Mouse (Mus musculus) forebrain, embryonic 12.5 days (tissue): Measurements from ENCODE around the gene Olfr287. TPM values are rescaled to one million over a fixed set of nuclear protein-coding genes. Genes with fewer than 3 reads are reported as not detected.

Experiments used
- ATAC-seq: fragments of 200-750 bp; cut with Nextera tagmentation; 2 replicates; pipeline ENCODE4 v1.8.0; 2017; ENCODE audit warnings: moderate TSS enrichment; ENCODE audit not compliant: low FRiP score
- H3K27ac ChIP-seq: fragments of 300-500 bp; sonication (generic); 2 replicates; pipeline ENCODE4 v1.5.1; 2016; ENCODE audit warnings: mild to moderate bottlenecking
- H3K27me3 ChIP-seq: fragments of 300-500 bp; sonication (generic); 2 replicates; pipeline ENCODE4 v1.6.1; 2016; ENCODE audit warnings: mild to moderate bottlenecking
- H3K36me3 ChIP-seq: fragments of 300-500 bp; sonication (generic); replicated peaks from 2 replicates; pipeline ENCODE4 v1.6.1; 2016; ENCODE audit warnings: mild to moderate bottlenecking
- H3K4me1 ChIP-seq: fragments of 300-500 bp; sonication (generic); 2 replicates; pipeline ENCODE4 v1.6.1; 2016
- H3K4me2 ChIP-seq: fragments of 300-500 bp; sonication (generic); 2 replicates; pipeline ENCODE4 v1.6.1; 2016; ENCODE audit warnings: mild to moderate bottlenecking, moderate library complexity
- H3K4me3 ChIP-seq: fragments of 300-500 bp; sonication (generic); replicated peaks from 2 replicates; pipeline ENCODE4 v1.5.1; 2016; ENCODE audit warnings: mild to moderate bottlenecking
- H3K9ac ChIP-seq: fragments of 300-500 bp; sonication (generic); 2 replicates; pipeline ENCODE4 v1.6.1; 2016; ENCODE audit warnings: mild to moderate bottlenecking
- H3K9me3 ChIP-seq: fragments of 300-500 bp; sonication (generic); 2 replicates; pipeline ENCODE4 v1.6.1; 2016
- WGBS: fragments of 180-500 bp; shearing (Covaris S2); methylation state at CpG from one replicate; pipeline ENCODE4 v1.1.7; 2016; 5-methylcytosine and 5-hydroxymethylcytosine counted together
- polyA plus RNA-seq: library from polyadenylated mRNA; unstranded; fragments of >200 nt; fragmentation: Nextera tagmentation; extraction: Ambion mirVana; gene quantifications from 2 replicates; pipeline ENCODE4 v1.2.1, GENCODE M21; 2016

Olfr287 gene
- polyA plus RNA-seq = not detected in 2 replicates

GRCm38 (mm10) chr15:98220877-98221276 lies at the start of gene Olfr287, which contains the start of gene Gm44579:
Olfr287 (minus strand) TSS chr15:98221056.
Gm44579 (minus strand) TSS chr15:98220977.
- no peaks in the 10 kb centered on the region for H3K36me3 ChIP-seq
- no peaks in the 10 kb centered on the region for H3K9me3 ChIP-seq
- no peak within 1 kb of the TSS for H3K27ac ChIP-seq
- no peak for ATAC-seq
- H3K4me3 ChIP-seq = no peak within 1 kb of the TSS
- 75% methylated on average over 4 of the region's 4 CpGs for WGBS
- no peak within 1 kb of the TSS for H3K9ac ChIP-seq
- no peaks in the 10 kb centered on the region for H3K4me1 ChIP-seq
- no peak within 1 kb of the TSS for H3K4me2 ChIP-seq
- H3K27me3 ChIP-seq = no peaks in the 10 kb centered on the region

- no peaks in the 10 kb centered on the region for H3K36me3 ChIP-seq
Observed at GRCm38 (mm10) chr15:98257776-98258175, 36.9 kb upstream of the Olfr287 start.

DNA sequence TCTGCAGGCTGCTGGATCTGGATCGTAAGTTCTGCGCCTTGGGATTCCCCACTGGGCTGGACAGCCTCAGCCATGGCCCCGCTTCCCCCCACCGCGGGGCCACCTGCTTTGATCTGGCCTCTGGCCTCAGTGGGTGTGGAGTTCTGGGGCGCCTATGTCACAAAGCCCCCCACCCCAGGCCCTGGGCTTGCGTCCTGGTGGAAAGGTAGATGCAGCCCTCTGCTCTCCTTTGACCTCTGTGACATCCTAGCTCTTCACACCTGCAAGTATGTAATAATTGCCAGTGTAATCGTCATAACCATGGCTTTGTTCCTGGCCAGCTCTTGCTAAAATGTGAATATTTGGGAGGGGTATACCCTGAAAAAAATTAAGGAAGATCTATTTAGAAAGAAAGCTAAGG lies 36.3 kb upstream of the Olfr287 start, which contains the start of gene H1fnt:
Gene H1fnt, minus strand, starts transcription at position 101 of the 400 bp plus-strand sequence.
- Histone ChIP-seq H3K4me3 (no peak within 1 kb of the TSS), H3K27ac (no peak within 1 kb of the TSS), H3K9ac (no peak within 1 kb of the TSS), H3K4me1 (no peaks in the 10 kb centered on the region), H3K4me2 (no peak within 1 kb of the TSS), H3K9me3 (no peaks in the 10 kb centered on the region), H3K36me3 (no peaks in the 10 kb centered on the region), H3K27me3 (no peaks in the 10 kb centered on the region)
- no peak for ATAC-seq
- WGBS = 90% methylated on average over 8 of the region's 8 CpGs

More at GRCm38 (mm10) chr15:98257776-98258175, 36.9 kb upstream of the Olfr287 start:
- H3K4me1 ChIP-seq = no peaks in the 10 kb centered on the region
- H3K4me3 ChIP-seq = no peak overlapping the region
- H3K27ac ChIP-seq = no peak overlapping the region
- no peak for ATAC-seq
- H3K9me3 ChIP-seq = no peaks in the 10 kb centered on the region
- H3K27me3 ChIP-seq = no peaks in the 10 kb centered on the region
- WGBS = 89% methylated on average over 7 of the region's 7 CpGs
- H3K4me2 ChIP-seq = no peak overlapping the region
- no peak overlapping the region for H3K9ac ChIP-seq

DNA sequence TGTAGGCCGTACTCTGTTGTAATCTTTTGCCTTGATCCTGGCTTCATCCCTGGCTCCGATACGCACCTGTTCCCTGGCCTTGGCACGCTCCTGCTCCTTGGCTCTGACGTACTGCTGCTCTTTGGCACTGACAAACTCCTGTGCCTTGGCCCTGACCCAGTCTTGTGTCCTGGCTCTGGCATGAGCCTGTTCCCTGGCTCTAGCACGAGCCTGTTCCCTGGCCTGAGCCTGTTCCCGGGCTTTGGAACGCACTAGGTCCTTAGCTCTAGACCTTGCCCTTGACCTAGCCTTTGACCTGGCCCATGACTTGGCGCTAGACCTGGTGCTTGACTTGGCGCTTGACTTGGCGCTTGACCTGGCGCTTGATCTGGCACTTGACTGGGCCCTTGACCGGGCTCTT lies 35.4 kb upstream of the Olfr287 start:
- no peak for ATAC-seq
- Histone ChIP-seq H3K9me3 (no peaks in the 10 kb centered on the region), H3K36me3 (no peaks in the 10 kb centered on the region), H3K4me1 (no peaks in the 10 kb centered on the region), H3K9ac (no peak overlapping the region), H3K4me2 (no peak overlapping the region), H3K4me3 (no peak overlapping the region), H3K27ac (no peak overlapping the region), H3K27me3 (no peaks in the 10 kb centered on the region)
- WGBS = 96% methylated on average over 13 of the region's 13 CpGs

GRCm38 (mm10) chr15:98235442-98235841 lies 14.6 kb upstream of the Olfr287 start:
- no peak for ATAC-seq
- Histone ChIP-seq H3K27ac (no peak overlapping the region), H3K4me3 (no peak overlapping the region), H3K36me3 (no peaks in the 10 kb centered on the region), H3K4me2 (no peak overlapping the region), H3K4me1 (no peaks in the 10 kb centered on the region), H3K27me3 (no peaks in the 10 kb centered on the region), H3K9ac (no peak overlapping the region), H3K9me3 (no peaks in the 10 kb centered on the region)
- 91% methylated on average over 4 of the region's 4 CpGs for WGBS

- Histone ChIP-seq H3K27me3 (no peaks in the 10 kb centered on the region), H3K9ac (no peak within 1 kb of the TSS), H3K4me3 (no peak within 1 kb of the TSS), H3K4me1 (no peaks in the 10 kb centered on the region), H3K36me3 (no peaks in the 10 kb centered on the region), H3K4me2 (no peak within 1 kb of the TSS), H3K9me3 (no peaks in the 10 kb centered on the region), H3K27ac (no peak within 1 kb of the TSS)
- WGBS = 91% methylated on average over 4 of the region's 4 CpGs
- no peak for ATAC-seq
Observed at GRCm38 (mm10) chr15:98234350-98234749, 13.5 kb upstream of the Olfr287 start, which contains the start of gene Olfr286. Olfr286 (minus strand) TSS chr15:98234450.

- H3K9ac ChIP-seq = no peak overlapping the region
- H3K27ac ChIP-seq = no peak overlapping the region
- H3K4me3 ChIP-seq = no peak overlapping the region
- no peaks in the 10 kb centered on the region for H3K36me3 ChIP-seq
- no peak overlapping the region for H3K4me2 ChIP-seq
- ATAC-seq = no peak
- 62% methylated on average over 7 of the region's 7 CpGs for WGBS
- no peaks in the 10 kb centered on the region for H3K9me3 ChIP-seq
- no peaks in the 10 kb centered on the region for H3K4me1 ChIP-seq
- no peaks in the 10 kb centered on the region for H3K27me3 ChIP-seq
Observed at GRCm38 (mm10) chr15:98226096-98226495, 5.2 kb upstream of the Olfr287 start.

DNA sequence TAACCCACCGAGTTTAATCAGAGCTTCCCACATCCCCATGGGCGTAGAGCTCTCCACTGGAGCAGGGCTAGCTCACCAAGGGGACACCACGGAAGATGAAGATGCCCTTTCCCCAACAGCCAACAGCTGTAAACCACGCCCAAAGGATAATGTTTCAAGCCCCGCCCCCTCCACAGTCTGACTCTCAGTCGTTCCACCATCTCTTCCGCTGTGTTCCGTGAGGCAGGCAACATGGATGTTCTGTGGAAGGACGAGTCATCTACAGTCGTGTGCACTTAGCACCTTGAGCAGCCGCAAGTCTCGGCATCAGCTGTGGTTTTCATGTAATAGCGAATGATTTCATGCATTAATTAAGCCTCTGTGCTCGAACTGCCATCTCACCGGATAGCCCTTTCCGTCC lies 4.8 kb upstream of the Olfr287 start:
- no peaks in the 10 kb centered on the region for H3K36me3 ChIP-seq
- WGBS = 47% methylated on average over 16 of the region's 16 CpGs
- no peak overlapping the region for H3K4me3 ChIP-seq
- H3K27me3 ChIP-seq = no peaks in the 10 kb centered on the region
- ATAC-seq = no peak
- H3K27ac ChIP-seq = no peak overlapping the region
- H3K9me3 ChIP-seq = no peaks in the 10 kb centered on the region
- peak overlapping the region; percentile 24; the same call in 1 of the 2 replicates for H3K4me2 ChIP-seq
- no peaks in the 10 kb centered on the region for H3K4me1 ChIP-seq
- no peak overlapping the region for H3K9ac ChIP-seq

DNA sequence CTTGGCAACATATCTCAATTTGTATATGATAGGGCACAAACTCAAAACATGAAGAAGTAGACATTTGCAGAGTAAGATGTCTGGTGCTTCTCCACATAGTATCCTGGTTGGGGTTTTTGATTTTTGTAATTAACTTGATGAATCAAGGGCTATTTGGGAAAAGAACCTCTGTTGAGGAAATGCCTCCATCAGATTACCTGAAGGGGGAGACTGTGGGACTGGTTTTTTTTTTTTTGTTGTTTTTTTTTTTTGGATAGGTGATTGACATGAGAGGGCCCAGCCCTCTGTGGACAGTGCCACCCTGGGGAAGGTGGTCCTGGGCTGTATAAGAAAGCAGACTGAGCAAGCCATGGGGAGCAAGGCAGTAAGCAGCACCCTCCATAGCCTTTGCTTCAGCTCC lies 1.5 kb upstream of the Olfr287 start:
- Histone ChIP-seq H3K27me3 (no peaks in the 10 kb centered on the region), H3K27ac (no peak overlapping the region), H3K9me3 (no peaks in the 10 kb centered on the region), H3K36me3 (no peaks in the 10 kb centered on the region), H3K4me3 (no peak overlapping the region), H3K9ac (no peak overlapping the region), H3K4me2 (no peak overlapping the region), H3K4me1 (no peaks in the 10 kb centered on the region)
- ATAC-seq = no peak

DNA sequence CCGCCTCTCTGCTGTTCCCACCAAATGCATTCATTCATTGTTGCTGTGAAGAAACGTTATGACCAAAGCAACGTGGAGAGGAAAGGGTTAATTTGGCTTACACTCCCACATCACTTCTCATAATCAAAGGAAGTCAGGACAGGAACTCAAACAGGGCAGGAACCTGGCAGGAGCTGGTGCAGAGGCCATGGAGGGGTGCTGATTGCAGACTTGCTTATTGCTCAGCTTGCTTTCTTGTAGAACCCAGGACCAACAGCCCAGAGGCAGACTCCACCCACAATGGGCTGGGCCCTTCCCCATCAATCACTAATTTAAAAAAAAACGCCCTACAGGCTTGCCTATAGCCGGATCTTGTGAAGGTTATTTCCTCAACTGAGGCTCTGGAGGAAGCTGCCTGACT lies 6.7 kb downstream of the Olfr287 start:
- Histone ChIP-seq H3K27me3 (no peaks in the 10 kb centered on the region), H3K27ac (no peak overlapping the region), H3K9ac (no peak overlapping the region), H3K4me1 (no peaks in the 10 kb centered on the region), H3K4me2 (no peak overlapping the region), H3K36me3 (no peaks in the 10 kb centered on the region), H3K9me3 (no peaks in the 10 kb centered on the region), H3K4me3 (no peak overlapping the region)
- no peak for ATAC-seq
- WGBS = 74% methylated on average over 5 of the region's 5 CpGs

DNA sequence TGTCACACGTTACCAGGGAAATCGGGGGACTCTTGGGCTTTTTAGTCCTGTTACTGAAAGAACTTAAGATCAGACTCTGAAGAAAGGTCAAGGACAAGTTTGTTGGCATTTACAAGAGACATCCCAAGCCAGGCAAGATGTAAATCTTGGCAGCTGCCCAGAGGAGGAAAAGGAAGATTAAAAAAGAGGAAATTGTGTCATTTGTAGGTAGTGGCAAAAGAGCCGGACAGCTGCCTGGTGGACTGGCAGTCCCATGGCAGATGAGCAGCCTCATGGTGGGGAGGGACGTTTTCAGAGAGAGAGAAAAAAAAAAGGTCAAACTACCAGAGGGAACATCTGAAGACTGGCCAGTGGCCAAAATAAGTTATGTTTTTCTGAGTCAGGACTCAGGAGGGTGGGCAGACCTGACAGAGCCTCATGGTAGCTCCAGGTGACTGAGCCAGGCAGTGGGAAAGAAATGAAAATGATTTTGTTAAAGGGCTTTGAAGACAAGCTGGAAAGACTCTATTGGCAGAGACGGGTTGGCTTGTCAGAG lies 7.5 kb downstream of the Olfr287 start:
- WGBS = 82% methylated on average over 5 of the region's 5 CpGs
- H3K9ac ChIP-seq = no peak overlapping the region
- H3K36me3 ChIP-seq = no peaks in the 10 kb centered on the region
- no peak for ATAC-seq
- H3K9me3 ChIP-seq = no peaks in the 10 kb centered on the region
- no peaks in the 10 kb centered on the region for H3K27me3 ChIP-seq
- no peaks in the 10 kb centered on the region for H3K4me1 ChIP-seq
- H3K4me3 ChIP-seq = no peak overlapping the region
- H3K4me2 ChIP-seq = no peak overlapping the region
- no peak overlapping the region for H3K27ac ChIP-seq

- H3K9me3 ChIP-seq = no peaks in the 10 kb centered on the region
- no peaks in the 10 kb centered on the region for H3K27me3 ChIP-seq
- WGBS = 83% methylated on average over 7 of the region's 7 CpGs
- no peaks in the 10 kb centered on the region for H3K36me3 ChIP-seq
- no peak overlapping the region for H3K4me2 ChIP-seq
- no peak overlapping the region for H3K9ac ChIP-seq
- H3K27ac ChIP-seq = no peak overlapping the region
- H3K4me3 ChIP-seq = no peak overlapping the region
- ATAC-seq = no peak
- no peaks in the 10 kb centered on the region for H3K4me1 ChIP-seq
Observed at GRCm38 (mm10) chr15:98209676-98210075, 11.2 kb downstream of the Olfr287 start.

- Histone ChIP-seq H3K4me2 (no peak within 1 kb of the TSS), H3K9ac (no peak within 1 kb of the TSS), H3K36me3 (no peaks in the 10 kb centered on the region), H3K4me1 (no peaks in the 10 kb centered on the region), H3K4me3 (no peak within 1 kb of the TSS), H3K27me3 (no peaks in the 10 kb centered on the region), H3K27ac (no peak within 1 kb of the TSS), H3K9me3 (no peaks in the 10 kb centered on the region)
- 75% methylated on average over 3 of the region's 3 CpGs for WGBS
- no peak for ATAC-seq
Observed at GRCm38 (mm10) chr15:98195442-98195841, 25.4 kb downstream of the Olfr287 start, which contains the start of gene Olfr288. Olfr288 (minus strand) TSS chr15:98195542.
